Mouse (Mus musculus) Muller cell, postnatal 12 days (primary cell): Measurements from ENCODE around the gene Galt.
A peak's percentile ranks its signal among the peaks of the same experiment; 100 is the strongest.

Experiments used
- DNase-seq: peaks from one replicate; pipeline ENCODE4 v3.0.0-alpha.2; 2015; ENCODE audit errors: inconsistent ontology term

The Galt gene

GRCm38 (mm10) chr4:41754797-41755337 is at the start of gene Galt:
Galt (plus strand) TSS chr4:41755228.
- no peak for DNase-seq

- no peak for DNase-seq
These were observed 48.9 kb upstream of the Galt start for GRCm38 (mm10) chr4:41705922-41706754.

GRCm38 (mm10) chr4:41707011-41707535 is 48.0 kb upstream of the Galt start:
- peak; percentile 66 for DNase-seq

- DNase-seq = peak; percentile 40
These were observed 46.8 kb upstream of the Galt start for GRCm38 (mm10) chr4:41708192-41708745.

- DNase-seq = no peak
These were observed 44.8 kb upstream of the Galt start for GRCm38 (mm10) chr4:41710229-41710628.

- DNase-seq = no peak
These were observed 43.2 kb upstream of the Galt start for GRCm38 (mm10) chr4:41711705-41712375.

GRCm38 (mm10) chr4:41712421-41713196 is 42.4 kb upstream of the Galt start:
- DNase-seq = no peak

GRCm38 (mm10) chr4:41713197-41714067 is 41.6 kb upstream of the Galt start, which contains the start of gene Rpp25l:
Rpp25l (minus strand) TSS chr4:41713534.
- peak; percentile 88 for DNase-seq

- DNase-seq = no peak
These were observed 40.8 kb upstream of the Galt start for GRCm38 (mm10) chr4:41714276-41714675.

- DNase-seq = no peak
These were observed 39.9 kb upstream of the Galt start for GRCm38 (mm10) chr4:41715082-41715481.

GRCm38 (mm10) chr4:41715596-41715995 is 39.4 kb upstream of the Galt start:
- no peak for DNase-seq

- no peak for DNase-seq
These were observed 38.2 kb upstream of the Galt start for GRCm38 (mm10) chr4:41716834-41717233.

GRCm38 (mm10) chr4:41722918-41723351 is 32.1 kb upstream of the Galt start, which contains the start of gene Dctn3:
Dctn3 (minus strand) TSS chr4:41723170.
- DNase-seq = peak; percentile 90

GRCm38 (mm10) chr4:41726826-41727621 is 28.0 kb upstream of the Galt start:
- DNase-seq = no peak

GRCm38 (mm10) chr4:41731052-41731765 is 23.8 kb upstream of the Galt start, which contains the start of gene Arid3c:
Arid3c (minus strand) TSS chr4:41731142.
- peak; percentile 47 for DNase-seq

GRCm38 (mm10) chr4:41737602-41738255 is 17.3 kb upstream of the Galt start:
- DNase-seq = peak; percentile 66

GRCm38 (mm10) chr4:41738256-41738603 is 16.8 kb upstream of the Galt start:
- DNase-seq = no peak

GRCm38 (mm10) chr4:41739260-41739659 is 15.8 kb upstream of the Galt start:
- no peak for DNase-seq
